Mouse (Mus musculus) kidney, postnatal 10 days (tissue): ENCODE results near the gene Wdr12.
"Not testable (repeated sequence)": the region's sequence is repeated elsewhere in the genome, so short reads cannot be mapped to it uniquely, and the experiment has no call there.

Experiments
- DNase-seq: peaks from one replicate; pipeline ENCODE4 v3.0.0; 2021; ENCODE audit warnings: mixed read lengths

Wdr12 gene

DNA sequence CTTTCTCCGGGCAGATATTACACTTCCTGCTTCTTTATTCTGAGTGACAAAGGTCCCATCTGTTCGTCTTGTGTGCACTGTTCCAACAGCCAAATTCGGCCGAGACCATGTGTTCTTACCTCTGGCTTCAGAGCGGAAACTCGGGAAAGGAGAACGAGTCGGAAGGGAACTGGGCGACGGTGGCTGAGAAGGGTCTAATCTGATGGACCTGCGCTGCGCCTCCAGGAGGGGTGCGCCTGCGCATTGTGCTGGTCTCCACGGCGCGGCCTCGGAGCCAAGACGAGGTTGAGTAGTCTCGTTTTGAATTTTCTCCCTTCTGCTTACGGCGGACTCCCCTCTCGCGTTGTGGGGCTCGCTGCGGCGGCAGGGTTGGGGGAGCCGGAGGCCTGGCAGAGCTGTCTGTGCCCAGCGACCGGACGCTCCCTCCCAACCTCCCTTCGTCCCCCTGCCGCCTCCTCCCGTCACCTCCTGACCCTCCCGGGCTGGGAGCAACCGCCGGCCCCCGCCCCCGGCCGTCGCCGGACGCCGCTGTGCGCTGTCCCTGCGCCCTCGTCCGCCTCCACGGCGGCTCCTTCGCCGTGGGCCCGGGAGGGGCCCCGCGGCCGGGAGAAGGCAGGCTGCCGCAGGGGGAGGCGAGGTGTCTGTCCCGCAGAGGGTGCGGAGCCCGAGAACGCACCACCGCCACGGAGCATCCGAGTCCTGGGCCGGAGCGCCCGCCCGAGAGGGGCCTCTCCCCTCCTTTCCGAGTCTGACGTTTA, at the start of gene Wdr12, which contains the start of gene Carf:
Gene Wdr12, minus strand, starts transcription at position 622 of the 758 bp plus-strand sequence.
Gene Carf, plus strand, starts transcription at position 224 of the 758 bp plus-strand sequence.
- DNase-seq: peak; percentile 98

DNA sequence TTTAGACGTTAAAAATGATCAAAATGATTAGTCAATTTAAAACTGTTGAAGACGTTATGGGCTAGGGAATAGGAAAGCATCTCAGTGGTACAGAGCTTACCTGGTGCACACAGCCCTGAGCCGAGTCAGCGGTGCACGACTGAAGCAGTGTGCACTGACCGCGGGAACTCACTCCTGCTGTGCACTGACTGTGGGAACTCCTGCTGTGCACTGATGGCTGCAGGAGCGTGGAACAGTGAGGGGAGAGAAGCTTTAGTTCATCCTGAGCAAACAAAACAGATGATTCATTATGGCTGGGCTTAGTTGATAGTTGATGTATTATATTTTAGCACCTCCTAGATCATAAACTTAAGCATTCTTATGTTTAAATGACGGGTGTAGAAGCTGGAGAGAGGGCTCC, 38.9 kb upstream of the Wdr12 start:
- no peak for DNase-seq

DNA sequence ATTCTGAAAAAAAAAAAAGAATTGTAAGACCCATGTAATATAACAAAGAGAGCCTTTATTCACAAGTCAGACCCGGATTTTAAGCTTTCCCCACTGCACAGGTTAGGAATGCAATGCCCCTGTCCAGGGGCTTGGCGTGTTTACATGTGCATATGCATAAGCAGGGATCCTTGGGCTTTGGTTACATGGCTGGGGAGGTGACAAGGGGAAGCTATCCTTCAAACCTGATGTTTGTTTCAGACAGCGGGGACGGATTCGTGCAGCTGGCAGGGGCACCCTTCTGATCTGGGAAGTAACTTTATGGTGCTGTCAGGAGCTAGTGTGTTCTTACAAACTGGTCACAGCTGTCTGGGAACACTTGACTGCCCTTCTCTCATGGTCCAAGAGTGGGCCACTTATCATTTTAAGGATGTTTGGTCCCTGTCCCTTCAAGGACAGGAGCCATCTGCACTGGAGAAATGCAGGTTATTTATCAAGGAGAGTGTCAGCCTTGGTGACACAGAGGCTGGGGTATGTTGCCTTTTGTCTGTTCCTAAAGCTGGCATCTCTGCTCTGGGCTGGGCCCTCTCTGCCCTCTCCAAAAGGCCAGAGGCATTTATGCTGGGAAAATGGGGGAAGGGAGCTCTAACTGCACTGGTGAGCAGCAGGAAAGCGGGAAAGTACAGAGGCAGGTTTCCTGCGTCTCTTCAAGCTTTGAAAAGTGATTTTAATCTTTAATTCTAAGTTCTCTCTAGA, 19.4 kb upstream of the Wdr12 start:
- DNase-seq: no peak

DNA sequence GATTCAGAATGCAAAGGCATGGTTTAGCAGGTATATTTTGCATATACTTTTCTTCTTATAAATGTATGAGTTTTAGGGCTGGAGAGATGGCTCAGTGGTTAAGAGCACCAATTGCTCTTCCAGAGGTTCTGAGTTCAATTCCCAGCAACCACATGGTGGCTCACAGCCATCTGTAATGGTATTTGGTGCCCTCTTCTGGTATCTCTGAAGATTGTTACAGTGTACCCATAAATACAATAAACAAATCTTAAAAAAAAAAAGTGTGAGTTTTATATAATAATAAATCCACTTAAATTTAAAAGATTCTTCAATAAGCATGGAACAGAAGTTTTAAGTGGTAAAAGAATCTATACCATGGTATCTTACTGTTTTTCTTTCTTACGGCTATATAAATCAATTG, 6.1 kb upstream of the Wdr12 start:
- no peak for DNase-seq

DNA sequence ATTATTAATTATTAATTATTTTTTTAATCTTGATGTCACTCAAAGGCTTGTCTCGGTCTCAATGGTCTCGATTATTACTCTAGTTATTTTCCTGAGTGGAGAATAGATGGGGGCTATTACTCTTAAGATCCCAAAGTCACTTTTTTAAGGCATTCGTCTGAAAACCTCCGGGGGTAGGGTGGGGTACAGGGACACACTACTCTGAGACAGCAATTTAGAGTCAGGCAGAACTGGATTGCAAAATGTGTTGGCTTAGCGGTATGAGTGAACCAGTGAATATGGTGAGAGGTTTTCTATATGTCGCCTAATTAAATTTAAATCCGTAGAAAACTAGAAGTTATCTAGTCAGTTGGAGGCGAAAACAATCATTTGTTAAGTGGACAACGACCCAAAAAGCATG, 394 bp upstream of the Wdr12 start:
- DNase-seq: no peak

DNA sequence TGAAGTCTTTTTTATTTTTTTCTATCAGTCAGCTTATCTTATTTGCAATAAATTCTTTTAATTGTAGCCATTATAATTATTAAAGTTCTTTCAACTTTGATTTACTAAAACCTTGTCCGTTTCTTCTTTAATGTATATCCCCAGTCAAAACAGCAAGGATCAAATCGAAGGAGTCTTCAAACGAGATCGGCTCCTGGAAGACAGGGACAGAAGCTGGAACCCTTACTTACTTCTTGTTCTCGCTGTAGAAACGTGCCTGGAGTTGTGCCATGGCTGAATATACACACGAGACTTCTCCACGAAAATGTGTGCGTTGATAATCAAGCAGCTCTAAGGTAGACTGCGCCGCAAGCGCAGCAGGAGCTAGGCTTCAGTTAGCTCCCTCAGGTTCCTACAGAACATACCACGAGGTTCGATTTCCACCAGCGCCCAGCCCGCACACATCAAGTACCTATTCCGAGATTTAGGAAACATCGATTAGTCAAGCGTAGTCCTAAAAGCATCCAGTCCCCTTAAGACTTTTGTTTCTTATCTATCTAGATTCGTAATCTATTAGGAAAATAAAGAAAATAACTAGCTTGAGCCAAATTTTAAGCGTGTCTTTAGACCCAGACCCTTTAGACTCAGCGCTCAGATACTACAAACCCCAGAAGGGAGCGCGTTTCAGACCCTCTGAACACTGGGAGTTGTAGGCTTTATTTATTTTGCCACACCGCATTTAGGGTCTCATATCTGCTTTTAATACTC, 995 bp downstream of the Wdr12 start:
- DNase-seq: peak; percentile 78

DNA sequence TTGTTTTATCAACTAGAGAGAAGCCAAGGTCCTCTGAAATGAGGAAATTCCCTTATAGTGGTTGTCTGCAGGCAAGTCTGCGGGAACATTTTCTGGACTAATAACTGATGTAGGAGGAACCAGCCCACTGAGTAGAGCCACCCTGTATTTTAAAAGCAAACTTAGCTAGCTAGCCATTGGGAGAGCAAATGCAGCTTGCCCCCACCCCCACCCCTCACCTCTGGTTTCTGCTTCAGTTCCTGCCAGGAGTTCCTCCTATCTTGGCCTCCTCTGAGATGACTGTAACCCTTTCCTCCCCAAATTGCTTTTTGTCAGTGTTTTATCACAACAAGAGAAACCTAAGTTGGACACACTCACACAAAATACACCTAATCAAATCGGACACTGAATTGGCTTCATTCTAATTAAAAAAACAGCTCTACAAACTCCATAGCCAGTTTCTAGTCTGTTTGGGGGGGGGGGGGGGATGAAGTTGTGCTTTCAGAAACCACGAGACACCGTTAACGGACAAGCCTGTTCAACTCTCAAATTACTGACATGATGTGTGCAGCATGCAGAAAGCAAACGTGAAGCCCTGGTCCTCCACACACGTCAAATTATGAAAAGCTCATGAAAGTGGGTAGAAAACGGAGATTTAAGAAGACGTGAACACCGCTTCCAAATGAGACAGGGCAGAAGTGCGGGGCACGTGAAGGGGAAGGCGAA, 1.7 kb downstream of the Wdr12 start:
- DNase-seq: no peak

DNA sequence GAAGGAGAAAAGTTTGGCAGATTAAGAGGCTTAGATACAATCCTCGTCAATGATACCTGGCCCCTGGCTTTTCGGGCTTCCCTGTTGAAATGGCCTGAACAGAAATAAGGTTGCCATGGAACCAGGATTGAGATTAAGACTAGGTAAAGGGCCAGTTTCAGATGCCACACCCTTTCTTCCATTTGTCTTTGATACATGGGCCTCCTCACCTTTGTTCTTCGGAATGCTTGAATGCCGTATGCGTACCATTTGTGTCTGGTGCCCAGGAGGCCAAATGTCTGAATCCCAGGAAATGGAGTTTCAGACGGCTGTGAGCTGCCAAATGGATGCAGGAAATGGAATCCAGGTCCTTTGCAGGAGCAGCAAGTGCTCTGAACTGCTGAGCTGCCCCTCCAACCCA, 22.0 kb downstream of the Wdr12 start:
- DNase-seq: no peak

DNA sequence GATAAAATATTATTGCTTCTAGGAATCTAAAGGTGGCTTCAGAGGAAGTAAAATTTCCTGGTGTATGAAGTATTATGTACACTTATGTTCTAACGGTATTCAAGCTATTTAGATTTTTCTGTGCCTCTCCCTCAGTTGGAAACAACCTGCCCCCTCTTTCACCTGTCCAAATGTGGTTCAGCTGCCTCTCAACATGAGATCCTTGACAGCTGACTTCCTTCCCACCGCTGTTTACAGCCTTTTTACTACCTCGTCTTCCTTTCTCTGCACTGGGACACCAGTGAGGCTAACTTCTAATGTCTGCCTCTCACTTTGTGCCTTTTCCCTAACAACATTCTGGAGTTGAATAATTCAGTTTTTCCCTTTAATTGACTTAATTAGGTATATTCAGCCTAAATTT, 22.9 kb downstream of the Wdr12 start:
- no peak for DNase-seq

DNA sequence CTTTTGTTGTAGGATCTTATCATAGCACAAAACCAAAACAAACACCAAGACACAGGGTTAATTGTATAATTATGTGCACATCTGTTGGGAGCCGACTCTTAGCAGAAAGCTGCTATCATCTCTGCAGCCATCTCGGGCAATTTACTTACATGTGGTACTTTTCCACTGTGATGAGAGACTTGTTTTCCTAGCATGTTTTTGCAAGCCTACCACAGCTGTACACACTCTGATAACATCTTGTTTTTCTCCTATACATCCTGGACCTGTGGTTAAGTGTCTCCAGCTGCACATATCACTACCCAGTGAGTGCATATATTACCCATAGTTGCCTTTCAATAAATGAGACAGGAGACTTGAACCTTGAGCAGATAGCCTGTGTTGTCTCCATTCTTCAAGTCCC, 23.5 kb downstream of the Wdr12 start:
- no peak for DNase-seq

DNA sequence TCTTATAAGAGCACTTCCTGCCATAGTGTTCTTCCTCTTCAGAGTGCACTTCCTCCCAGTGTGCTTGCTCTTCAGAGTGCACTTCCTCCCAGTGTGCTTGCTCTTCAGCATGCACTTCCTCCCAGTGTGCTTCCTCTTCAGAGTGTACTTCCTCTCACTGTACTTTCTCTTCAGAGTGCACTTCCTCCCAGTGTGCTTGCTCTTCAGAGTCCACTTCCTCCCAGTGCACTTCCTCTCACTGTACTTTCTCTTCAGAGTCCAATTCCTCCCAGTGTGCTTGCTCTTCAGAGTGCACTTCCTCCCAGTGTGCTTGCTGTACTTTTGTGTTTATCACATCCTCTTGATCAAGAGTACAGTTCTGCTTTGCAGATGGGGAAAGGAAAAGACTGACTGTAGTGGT, 27.7 kb downstream of the Wdr12 start:
- not testable (repeated sequence) for DNase-seq

DNA sequence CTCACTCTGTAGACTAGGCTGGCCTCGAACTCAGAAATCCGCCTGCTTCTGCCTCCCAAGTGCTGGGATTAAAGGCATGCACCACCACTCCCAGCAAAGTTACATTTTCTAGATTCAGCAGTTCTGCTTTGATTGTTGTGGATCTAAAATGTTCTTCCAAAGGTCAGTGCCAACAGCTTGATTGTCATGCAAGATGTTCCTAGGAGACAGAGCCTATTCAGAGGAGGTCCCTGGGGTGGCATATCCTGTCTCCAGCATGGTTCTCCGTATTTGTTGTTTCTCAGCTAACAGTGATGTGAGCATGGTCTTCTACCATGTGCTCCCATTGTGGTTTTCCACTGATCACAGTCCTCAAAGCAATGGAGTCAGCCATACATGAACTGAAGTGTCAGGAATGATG, 42.1 kb downstream of the Wdr12 start:
- no peak for DNase-seq

DNA sequence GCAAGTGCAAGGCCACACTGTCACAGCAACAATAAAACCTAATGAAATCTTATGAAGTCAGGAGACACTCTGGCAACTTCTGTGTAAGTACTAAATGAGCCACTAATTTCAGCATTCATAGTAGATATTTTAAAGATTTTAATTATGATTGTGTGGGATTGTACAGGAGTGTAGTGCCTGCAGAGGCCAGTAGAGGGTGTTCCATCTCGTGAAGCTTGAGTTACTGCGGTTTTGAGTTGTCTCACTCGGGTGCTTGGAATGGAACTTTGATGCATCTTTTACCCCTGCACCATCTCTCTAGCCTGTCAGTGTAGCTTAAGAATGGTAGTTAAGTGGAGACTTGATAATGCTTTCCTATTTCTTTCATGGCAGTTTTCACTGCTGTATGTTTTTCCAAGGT, 43.8 kb downstream of the Wdr12 start:
- DNase-seq: no peak

DNA sequence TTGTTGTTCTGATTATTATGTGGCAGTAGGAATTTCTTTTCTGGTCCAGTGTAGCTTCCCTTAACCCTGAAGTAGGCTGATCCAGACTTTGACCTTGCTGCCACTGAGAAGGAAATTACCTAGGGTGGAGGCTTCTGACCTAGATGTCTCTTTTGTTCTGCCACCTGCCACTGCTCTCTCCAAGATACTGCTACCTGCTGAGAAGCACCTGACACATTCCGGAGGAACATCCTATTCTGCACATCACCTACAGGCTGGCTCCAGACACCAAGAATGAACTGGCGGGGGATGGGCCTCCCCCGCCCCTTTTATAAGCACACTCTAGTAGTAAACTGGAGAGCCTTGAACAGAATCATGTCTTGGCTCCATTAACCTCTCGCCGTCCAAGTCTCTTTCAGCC, 51.0 kb downstream of the Wdr12 start:
- DNase-seq: not testable (repeated sequence)

DNA sequence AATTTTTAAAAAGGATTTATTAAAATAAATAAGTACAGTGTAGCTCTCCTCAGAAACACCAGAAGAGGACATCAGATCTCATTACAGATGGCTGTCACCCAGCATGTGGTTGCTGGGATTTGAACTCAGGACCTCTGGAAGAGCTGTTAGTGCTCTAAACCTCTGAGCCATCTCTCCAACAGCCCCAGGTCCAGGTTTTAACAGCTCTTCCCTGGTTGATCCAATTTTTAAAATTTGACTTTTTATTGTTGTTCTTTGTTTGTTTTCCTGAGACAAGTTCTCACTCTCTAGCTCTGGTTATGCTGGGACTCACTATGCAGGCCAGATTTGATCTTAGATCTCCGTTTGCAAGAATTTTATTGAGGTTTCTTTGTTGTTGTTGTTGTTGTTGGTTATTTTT, 53.9 kb downstream of the Wdr12 start:
- no peak for DNase-seq

DNA sequence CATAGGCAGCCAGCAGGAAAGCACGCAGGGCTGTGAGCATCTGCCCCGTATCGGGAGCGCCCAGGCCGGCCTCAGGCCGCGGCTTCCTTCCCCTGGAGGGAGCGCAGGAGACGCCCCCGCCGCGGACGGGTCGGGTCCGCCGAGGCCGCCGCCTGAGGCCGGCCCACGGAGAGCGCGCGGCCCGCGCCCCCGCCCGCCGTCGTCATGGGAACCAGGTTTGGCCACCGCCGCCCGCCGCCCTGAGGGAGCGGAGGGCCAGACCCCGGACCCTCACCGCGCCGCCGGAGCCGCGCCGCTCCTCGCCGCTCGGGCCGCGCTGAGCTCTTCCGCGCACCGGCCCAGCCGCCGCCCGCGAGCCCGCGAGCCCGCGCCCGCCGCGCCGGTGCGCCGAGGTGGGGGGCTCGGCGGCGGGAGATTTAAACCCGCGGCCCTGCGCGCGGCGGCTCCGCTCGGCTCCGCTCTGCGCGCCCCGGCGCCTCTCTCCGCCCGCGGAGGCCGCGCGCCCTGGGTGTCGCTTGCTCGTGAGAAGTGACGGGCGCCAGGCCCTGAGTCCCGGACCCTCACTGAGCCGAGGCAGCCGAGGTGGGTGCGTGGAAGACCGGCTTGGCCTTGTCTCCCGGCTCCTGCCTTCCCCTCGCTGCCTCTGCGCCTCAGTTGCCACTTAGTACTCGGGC, 55.5 kb downstream of the Wdr12 start, which contains the start of gene Ica1l:
Gene Ica1l, minus strand, starts transcription at position 389 of the 674 bp plus-strand sequence.
- DNase-seq: peak; percentile 82

DNA sequence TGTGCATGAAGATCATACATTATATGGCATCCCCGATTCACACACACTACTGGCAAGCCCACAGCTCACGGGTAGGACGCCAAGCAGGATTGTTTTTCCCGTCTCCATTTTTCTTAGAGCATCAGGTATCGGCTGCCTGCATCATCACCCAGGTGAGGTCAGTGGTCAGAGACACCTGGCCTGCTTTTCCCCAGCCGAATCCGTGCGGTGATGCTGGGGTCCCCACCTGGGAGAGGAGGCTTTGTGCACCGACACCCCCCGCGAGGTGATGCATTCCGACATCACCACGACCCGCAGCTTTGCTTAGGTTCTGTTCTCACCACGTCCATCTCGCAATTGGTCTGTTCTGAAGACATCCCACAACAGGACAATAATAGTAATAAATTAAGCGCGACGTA, 56.0 kb downstream of the Wdr12 start:
- no peak for DNase-seq

DNA sequence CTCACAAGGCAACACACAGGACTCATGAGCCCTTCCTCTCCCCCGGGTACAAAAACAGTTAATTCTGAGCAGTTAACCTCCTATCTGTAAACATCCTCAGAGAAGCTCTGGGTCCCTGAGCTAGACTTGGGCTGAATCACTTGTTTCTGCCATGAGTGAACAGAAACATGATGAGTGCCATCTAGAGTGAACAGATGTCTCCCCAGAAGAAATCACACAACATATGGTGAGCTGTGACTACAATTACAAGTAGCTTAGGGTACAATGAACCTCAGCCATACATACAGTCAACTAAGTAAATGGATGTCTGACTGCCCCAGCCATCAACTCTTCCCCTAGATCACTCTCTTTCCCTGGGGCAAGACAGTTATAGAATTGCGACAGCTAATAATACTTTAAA, 63.4 kb downstream of the Wdr12 start:
- no peak for DNase-seq
